Mouse (Mus musculus): ENCODE data around the gene Samd4b. TPM values are rescaled to one million over a fixed set of nuclear protein-coding genes. Genes with fewer than 3 reads are reported as not detected.

Samd4b gene
- polyA plus RNA-seq, 1 experiment from 2014 or later, result 25.8 TPM

GRCm38 (mm10) chr7:28370051-28370450 lies 227.9 kb downstream of the Samd4b start:
- H3K36me3 ChIP-seq (ENCODE audit: control insufficient read depth, insufficient read depth, low read length), result peaks cover 43% of the 10 kb centered on the region
- no peak overlapping the region for H3K9ac ChIP-seq (replicated peaks; ENCODE audit: low read depth, low read length)
- H3K4me1 ChIP-seq (ENCODE audit: control insufficient read depth, insufficient read depth, low read length), result peaks cover 19% of the 10 kb centered on the region

GRCm38 (mm10) chr7:28368276-28368920 lies 229.5 kb downstream of the Samd4b start:
- H3K9me3 ChIP-seq (ENCODE audit: control insufficient read depth, low read depth, low read length), result no peaks in the 10 kb centered on the region
- no peak overlapping the region for H3K4me2 ChIP-seq (replicated peaks; ENCODE audit: low read depth, low read length)
- peaks cover 59% of the 10 kb centered on the region for H3K36me3 ChIP-seq (ENCODE audit: control insufficient read depth, insufficient read depth, low read length)
- no peak overlapping the region for H3K9ac ChIP-seq (replicated peaks; ENCODE audit: low read depth, low read length)
- H3K4me1 ChIP-seq (ENCODE audit: control insufficient read depth, insufficient read depth, low read length), result peaks cover 14% of the 10 kb centered on the region
- no peak overlapping the region for H3K27ac ChIP-seq (ENCODE audit: low read length)
- H3K27me3 ChIP-seq (ENCODE audit: control insufficient read depth, insufficient read depth, low read length), result no peaks in the 10 kb centered on the region
- WGBS, result 89% methylated on average over 16 of the region's 16 CpGs
- no peak for ATAC-seq (ENCODE audit: insufficient number of reproducible peaks, insufficient read depth, low FRiP score, low read depth)
- no peak overlapping the region for H3K4me3 ChIP-seq (ENCODE audit: low read depth, low read length)

More at GRCm38 (mm10) chr7:28370051-28370450, 227.9 kb downstream of the Samd4b start:
- 92% methylated on average over 14 of the region's 14 CpGs for WGBS
- no peaks in the 10 kb centered on the region for H3K9me3 ChIP-seq (ENCODE audit: control insufficient read depth, low read depth, low read length)
- H3K27me3 ChIP-seq (ENCODE audit: control insufficient read depth, insufficient read depth, low read length), result no peaks in the 10 kb centered on the region
- H3K4me2 ChIP-seq (replicated peaks; ENCODE audit: low read depth, low read length), result peak overlapping the region; percentile 91
- peak overlapping the region; percentile 92; the same call in 1 of the 2 replicates for H3K4me3 ChIP-seq (ENCODE audit: low read depth, low read length)
- no peak for ATAC-seq (ENCODE audit: insufficient number of reproducible peaks, insufficient read depth, low FRiP score, low read depth)
- no peak overlapping the region for H3K27ac ChIP-seq (ENCODE audit: low read length)

GRCm38 (mm10) chr7:28367663-28368275 lies 230.2 kb downstream of the Samd4b start:
- Histone ChIP-seq H3K4me3 (ENCODE audit: low read depth, low read length) (no peak overlapping the region), H3K36me3 (ENCODE audit: control insufficient read depth, insufficient read depth, low read length) (peaks cover 61% of the 10 kb centered on the region), H3K4me2 (replicated peaks; ENCODE audit: low read depth, low read length) (no peak overlapping the region), H3K27ac (ENCODE audit: low read length) (no peak overlapping the region), H3K27me3 (ENCODE audit: control insufficient read depth, insufficient read depth, low read length) (no peaks in the 10 kb centered on the region), H3K4me1 (ENCODE audit: control insufficient read depth, insufficient read depth, low read length) (peaks cover 14% of the 10 kb centered on the region), H3K9me3 (ENCODE audit: control insufficient read depth, low read depth, low read length) (no peaks in the 10 kb centered on the region), H3K9ac (replicated peaks; ENCODE audit: low read depth, low read length) (no peak overlapping the region)
- 89% methylated on average over 16 of the region's 16 CpGs for WGBS
- ATAC-seq (ENCODE audit: insufficient number of reproducible peaks, insufficient read depth, low FRiP score, low read depth), result no peak

GRCm38 (mm10) chr7:28362441-28363060 lies 235.4 kb downstream of the Samd4b start:
- WGBS, result 86% methylated on average over 16 of the region's 16 CpGs
- ATAC-seq (ENCODE audit: insufficient number of reproducible peaks, insufficient read depth, low FRiP score, low read depth), result no peak
- peaks cover 16% of the 10 kb centered on the region for H3K4me1 ChIP-seq (ENCODE audit: control insufficient read depth, insufficient read depth, low read length)
- H3K9ac ChIP-seq (replicated peaks; ENCODE audit: low read depth, low read length), result no peak overlapping the region
- H3K4me2 ChIP-seq (replicated peaks; ENCODE audit: low read depth, low read length), result no peak overlapping the region
- H3K27ac ChIP-seq (ENCODE audit: low read length), result no peak overlapping the region
- H3K36me3 ChIP-seq (ENCODE audit: control insufficient read depth, insufficient read depth, low read length), result peaks cover 77% of the 10 kb centered on the region
- H3K4me3 ChIP-seq (ENCODE audit: low read depth, low read length), result no peak overlapping the region
- no peaks in the 10 kb centered on the region for H3K9me3 ChIP-seq (ENCODE audit: control insufficient read depth, low read depth, low read length)
- no peaks in the 10 kb centered on the region for H3K27me3 ChIP-seq (ENCODE audit: control insufficient read depth, insufficient read depth, low read length)

GRCm38 (mm10) chr7:28361647-28362341 lies 236.2 kb downstream of the Samd4b start:
- Histone ChIP-seq H3K4me2 (replicated peaks; ENCODE audit: low read depth, low read length) (no peak overlapping the region), H3K36me3 (ENCODE audit: control insufficient read depth, insufficient read depth, low read length) (peaks cover 69% of the 10 kb centered on the region), H3K27ac (ENCODE audit: low read length) (no peak overlapping the region), H3K4me1 (ENCODE audit: control insufficient read depth, insufficient read depth, low read length) (peaks cover 23% of the 10 kb centered on the region), H3K9ac (replicated peaks; ENCODE audit: low read depth, low read length) (no peak overlapping the region), H3K4me3 (ENCODE audit: low read depth, low read length) (no peak overlapping the region), H3K9me3 (ENCODE audit: control insufficient read depth, low read depth, low read length) (no peaks in the 10 kb centered on the region), H3K27me3 (ENCODE audit: control insufficient read depth, insufficient read depth, low read length) (no peaks in the 10 kb centered on the region)
- 96% methylated on average over 19 of the region's 20 CpGs for WGBS
- ATAC-seq (ENCODE audit: insufficient number of reproducible peaks, insufficient read depth, low FRiP score, low read depth), result no peak

GRCm38 (mm10) chr7:28360291-28360690 lies 237.7 kb downstream of the Samd4b start:
- 85% methylated on average over 6 of the region's 6 CpGs for WGBS
- Histone ChIP-seq H3K27ac (ENCODE audit: low read length) (no peak overlapping the region), H3K4me2 (replicated peaks; ENCODE audit: low read depth, low read length) (no peak overlapping the region), H3K9me3 (ENCODE audit: control insufficient read depth, low read depth, low read length) (no peaks in the 10 kb centered on the region), H3K36me3 (ENCODE audit: control insufficient read depth, insufficient read depth, low read length) (peaks cover 54% of the 10 kb centered on the region), H3K4me1 (ENCODE audit: control insufficient read depth, insufficient read depth, low read length) (peaks cover 27% of the 10 kb centered on the region), H3K27me3 (ENCODE audit: control insufficient read depth, insufficient read depth, low read length) (no peaks in the 10 kb centered on the region), H3K9ac (replicated peaks; ENCODE audit: low read depth, low read length) (no peak overlapping the region), H3K4me3 (ENCODE audit: low read depth, low read length) (no peak overlapping the region)
- ATAC-seq (ENCODE audit: insufficient number of reproducible peaks, insufficient read depth, low FRiP score, low read depth), result no peak

- peaks cover 50% of the 10 kb centered on the region for H3K36me3 ChIP-seq (ENCODE audit: control insufficient read depth, insufficient read depth, low read length)
- H3K4me1 ChIP-seq (ENCODE audit: control insufficient read depth, insufficient read depth, low read length), result peaks cover 27% of the 10 kb centered on the region
- no peak overlapping the region for H3K27ac ChIP-seq (ENCODE audit: low read length)
- H3K9ac ChIP-seq (replicated peaks; ENCODE audit: low read depth, low read length), result no peak overlapping the region
- no peak for ATAC-seq (ENCODE audit: insufficient number of reproducible peaks, insufficient read depth, low FRiP score, low read depth)
- no peak overlapping the region for H3K4me3 ChIP-seq (ENCODE audit: low read depth, low read length)
- H3K9me3 ChIP-seq (ENCODE audit: control insufficient read depth, low read depth, low read length), result no peaks in the 10 kb centered on the region
- no peak overlapping the region for H3K4me2 ChIP-seq (replicated peaks; ENCODE audit: low read depth, low read length)
- no peaks in the 10 kb centered on the region for H3K27me3 ChIP-seq (ENCODE audit: control insufficient read depth, insufficient read depth, low read length)
- 84% methylated on average over 10 of the region's 10 CpGs for WGBS
These were observed 238.1 kb downstream of the Samd4b start for GRCm38 (mm10) chr7:28359854-28360253.

GRCm38 (mm10) chr7:28358431-28358830 lies 239.5 kb downstream of the Samd4b start:
- ATAC-seq (ENCODE audit: insufficient number of reproducible peaks, insufficient read depth, low FRiP score, low read depth), result no peak
- Histone ChIP-seq H3K9ac (replicated peaks; ENCODE audit: low read depth, low read length) (no peak overlapping the region), H3K4me3 (ENCODE audit: low read depth, low read length) (no peak overlapping the region), H3K27ac (ENCODE audit: low read length) (peak overlapping the region; percentile 45; the same call in 1 of the 2 replicates), H3K9me3 (ENCODE audit: control insufficient read depth, low read depth, low read length) (no peaks in the 10 kb centered on the region), H3K4me2 (replicated peaks; ENCODE audit: low read depth, low read length) (no peak overlapping the region), H3K36me3 (ENCODE audit: control insufficient read depth, insufficient read depth, low read length) (peaks cover 49% of the 10 kb centered on the region), H3K27me3 (ENCODE audit: control insufficient read depth, insufficient read depth, low read length) (no peaks in the 10 kb centered on the region), H3K4me1 (ENCODE audit: control insufficient read depth, insufficient read depth, low read length) (peaks cover 27% of the 10 kb centered on the region)
- WGBS, result 56% methylated on average over 7 of the region's 7 CpGs

Measured in stomach, embryonic 14.5 days (tissue).